Mouse (Mus musculus) left cerebral cortex, adult 11 months (tissue): ENCODE data around the gene Ppfibp1.

ENCODE experiments used
- DNase-seq: peaks from one replicate; pipeline ENCODE4 v3.0.0; 2022; ENCODE audit warnings: low spot score

Ppfibp1 gene

GRCm38 (mm10) chr6:146959908-146960680 lies 71.8 kb downstream of the Ppfibp1 start:
- DNase-seq = no peak

DNA sequence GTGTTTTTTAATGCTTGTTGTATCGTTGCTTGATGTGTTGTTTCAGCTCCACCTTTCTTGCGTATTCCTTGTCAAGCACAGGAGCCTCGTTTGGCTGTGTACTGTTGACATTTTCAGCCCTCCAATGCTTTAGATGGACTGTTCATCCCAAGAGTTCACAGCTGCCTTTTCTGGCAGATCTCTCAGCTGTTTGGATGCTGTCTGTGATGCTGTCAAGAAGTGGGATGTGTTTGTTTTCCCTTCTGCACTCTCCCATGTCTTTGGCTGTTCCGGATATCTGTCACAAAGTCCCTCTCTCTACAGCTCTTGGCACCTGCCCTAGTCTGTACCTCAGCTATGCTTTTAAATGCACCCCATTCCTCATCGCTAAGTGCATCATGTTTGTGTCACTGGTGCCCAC lies 72.7 kb downstream of the Ppfibp1 start:
- no peak for DNase-seq

GRCm38 (mm10) chr6:146961832-146962481 lies 73.7 kb downstream of the Ppfibp1 start:
- DNase-seq = no peak

- no peak for DNase-seq
Measured at GRCm38 (mm10) chr6:146963396-146964150, 75.3 kb downstream of the Ppfibp1 start.

GRCm38 (mm10) chr6:146965139-146965772 lies 77.0 kb downstream of the Ppfibp1 start:
- no peak for DNase-seq

- DNase-seq = no peak
Measured at GRCm38 (mm10) chr6:146966446-146967019, 78.2 kb downstream of the Ppfibp1 start.

DNA sequence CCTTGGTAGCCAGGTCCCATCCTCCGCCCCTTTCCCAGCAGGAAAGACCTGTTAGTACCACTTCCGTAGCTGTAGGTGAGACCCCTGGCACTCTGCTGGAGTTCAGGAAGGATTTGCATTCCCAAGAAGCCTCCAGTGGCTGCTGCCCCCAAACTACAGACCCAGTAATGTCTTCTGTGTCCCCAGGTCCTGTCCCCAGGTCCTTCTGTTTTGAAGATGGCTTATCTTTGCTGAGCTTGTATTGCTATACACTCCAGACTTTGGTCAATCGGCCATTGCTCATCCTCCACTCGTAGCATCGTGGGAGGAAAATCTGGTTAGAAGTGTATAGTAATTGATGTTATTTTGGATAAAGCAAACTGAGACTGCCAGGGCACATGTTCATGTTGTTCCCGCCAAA lies 79.5 kb downstream of the Ppfibp1 start:
- DNase-seq = no peak

DNA sequence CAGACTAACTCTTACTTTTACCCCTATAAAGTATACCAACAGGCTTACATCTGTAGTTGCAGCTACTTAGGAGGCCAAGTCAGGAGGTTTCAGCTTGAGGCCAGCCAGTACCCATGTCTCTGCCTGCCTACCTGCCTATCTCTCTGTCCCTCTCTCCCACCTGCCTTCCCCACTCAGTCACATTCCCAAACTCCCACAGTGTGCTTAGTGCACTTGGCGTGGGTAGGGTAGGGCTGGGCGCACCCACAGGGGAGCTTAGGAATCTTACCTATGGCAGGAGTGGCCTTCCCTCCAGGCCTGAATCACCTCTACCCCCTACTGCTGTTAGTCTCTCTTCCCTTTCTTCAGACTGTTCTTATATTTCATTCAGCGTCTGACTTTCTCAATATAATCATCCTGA lies 82.5 kb downstream of the Ppfibp1 start:
- DNase-seq = no peak

GRCm38 (mm10) chr6:146971366-146971765 lies 83.1 kb downstream of the Ppfibp1 start:
- DNase-seq = no peak

- DNase-seq = no peak
Measured at GRCm38 (mm10) chr6:146972009-146972408, 83.7 kb downstream of the Ppfibp1 start.

DNA sequence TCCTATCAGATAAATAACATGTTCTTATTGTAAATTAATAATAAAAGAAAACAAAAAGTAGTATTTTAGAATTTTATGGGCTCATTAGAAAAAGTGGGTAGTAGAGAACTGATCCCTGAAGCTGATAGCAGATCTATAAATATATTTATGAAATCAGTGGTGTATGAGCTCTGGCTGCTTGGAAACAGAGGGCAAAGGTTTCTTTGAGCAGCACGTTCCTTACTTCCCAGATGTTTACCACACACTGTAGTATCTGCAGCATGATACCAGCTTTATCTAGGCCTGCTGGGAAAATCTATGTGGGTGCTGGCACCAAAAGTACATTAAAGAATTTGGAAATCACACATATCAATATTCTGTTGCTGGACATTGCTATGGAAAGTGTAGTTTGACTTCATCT lies 84.5 kb downstream of the Ppfibp1 start:
- no peak for DNase-seq

DNA sequence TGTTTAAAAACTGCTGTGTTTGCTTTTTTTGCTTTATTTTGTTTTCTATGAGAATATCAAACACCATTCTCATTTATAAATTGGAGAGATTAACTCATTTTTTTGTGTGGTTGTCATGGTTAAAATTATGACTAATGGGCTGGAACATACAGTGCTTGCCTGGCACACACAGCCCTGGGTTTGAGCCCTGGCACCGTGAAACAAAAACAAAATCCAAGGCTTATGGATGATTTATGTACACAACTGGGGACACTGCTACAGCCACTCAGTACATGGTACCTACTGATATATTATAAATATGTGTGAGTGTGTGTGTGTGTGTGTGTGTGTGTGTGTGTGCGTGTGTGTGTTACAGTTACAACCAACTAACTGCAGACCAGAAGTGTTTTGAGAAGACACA lies 85.1 kb downstream of the Ppfibp1 start:
- no peak for DNase-seq

DNA sequence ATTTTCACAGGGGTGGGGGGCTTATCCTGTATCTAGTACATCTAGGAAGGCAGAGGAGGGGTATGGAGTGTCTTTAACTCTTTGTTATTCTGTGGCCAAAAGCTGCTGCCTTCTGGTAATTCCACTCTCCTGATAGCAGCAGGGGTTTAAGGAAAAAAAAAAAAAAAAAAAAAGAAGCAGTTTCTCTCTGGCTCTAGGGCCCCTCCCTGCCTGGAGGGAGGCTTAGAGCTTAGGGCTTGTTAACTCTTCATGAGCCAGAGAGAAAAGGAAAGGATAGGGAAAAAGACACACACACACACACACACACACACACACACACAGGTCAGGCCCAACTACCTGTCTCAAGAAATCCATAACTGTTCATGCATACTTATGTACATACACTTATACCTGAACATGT lies 85.5 kb downstream of the Ppfibp1 start:
- DNase-seq = no peak

GRCm38 (mm10) chr6:146976446-146976845 lies 88.2 kb downstream of the Ppfibp1 start:
- no peak for DNase-seq

- no peak for DNase-seq
Measured at GRCm38 (mm10) chr6:146978691-146979114, 90.4 kb downstream of the Ppfibp1 start.

GRCm38 (mm10) chr6:146979115-146979744 lies 90.9 kb downstream of the Ppfibp1 start:
- DNase-seq = no peak

DNA sequence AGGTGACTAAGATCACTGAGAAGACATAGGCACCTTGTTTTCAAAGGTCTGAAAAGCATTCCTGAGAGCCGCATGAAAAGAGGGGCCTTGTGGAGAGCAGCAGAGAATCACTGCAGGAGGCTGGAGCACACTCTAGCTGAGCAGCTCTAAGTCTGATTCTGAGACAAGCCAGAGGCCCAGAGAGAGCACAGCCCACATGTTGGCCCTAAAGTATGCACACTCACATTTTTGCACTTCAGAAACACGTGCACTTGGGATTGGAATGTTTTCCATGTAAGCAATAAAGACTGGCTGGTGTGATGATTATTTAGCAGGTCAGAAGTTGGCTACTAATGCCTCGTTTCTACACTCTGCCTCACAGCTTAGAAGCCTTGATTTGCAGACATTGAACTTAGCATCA lies 91.7 kb downstream of the Ppfibp1 start:
- no peak for DNase-seq

GRCm38 (mm10) chr6:146981249-146981835 lies 93.1 kb downstream of the Ppfibp1 start:
- no peak for DNase-seq

DNA sequence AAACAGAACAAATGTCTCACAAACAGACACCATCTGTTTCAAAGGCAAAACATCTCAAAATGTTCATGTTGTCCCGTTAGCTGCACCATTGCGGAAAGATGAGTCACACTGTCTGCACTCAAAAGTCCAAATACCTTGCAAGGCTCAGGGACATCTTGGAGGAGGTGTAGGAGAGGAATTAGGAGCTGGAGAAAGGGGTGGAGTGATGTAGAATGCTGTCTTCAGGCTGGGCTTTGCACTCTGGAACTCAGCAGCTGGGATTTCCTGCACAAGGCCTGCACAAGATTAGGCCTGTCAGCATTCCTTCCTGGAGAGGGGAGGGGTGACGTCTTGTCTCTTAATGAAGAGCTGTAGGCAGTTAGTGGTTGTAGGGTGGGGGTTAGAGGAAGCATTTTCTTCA lies 96.3 kb downstream of the Ppfibp1 start:
- no peak for DNase-seq

GRCm38 (mm10) chr6:146994236-146994635 lies 105.9 kb downstream of the Ppfibp1 start:
- no peak for DNase-seq

- no peak for DNase-seq
Measured at GRCm38 (mm10) chr6:146995391-146995790, 107.1 kb downstream of the Ppfibp1 start.
